ENCODE assay signal across 15 mouse cellular contexts in the genomic region with DNA sequence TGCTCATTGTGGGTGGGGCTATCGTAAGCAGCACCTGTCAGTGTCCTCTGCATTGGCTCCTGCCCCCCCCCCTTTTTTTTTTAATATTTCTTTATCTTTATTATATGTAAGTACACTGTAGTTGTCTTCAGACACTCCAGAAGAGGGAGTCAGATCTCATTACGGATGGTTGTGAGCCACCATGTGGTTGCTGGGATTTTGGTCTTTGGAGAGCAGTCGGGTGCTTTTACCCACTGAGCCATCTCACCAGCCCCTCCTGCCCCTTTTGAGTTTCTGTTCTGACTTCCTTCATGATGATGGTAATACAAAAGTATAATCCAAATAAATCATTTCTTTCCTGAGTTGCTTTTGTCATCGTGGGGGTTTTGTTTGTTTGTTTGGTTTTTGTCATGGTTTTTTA.
"Had no signal": no experiment of that assay in that cellular context is flagged by ENCODE, and none has a peak within 500 bp of the region (broad histone marks: within the 10 kb centered on the region; RNA-seq: fewer than 3 reads in every experiment).

No protein-coding gene starts in this region.

- H3K4me3 ChIP-seq: liver, embryonic 12.5 days; midbrain, embryonic 10.5 days; midbrain, embryonic 12.5 days; myocyte; neural tube, embryonic 13.5 days; neural tube, embryonic 15.5 days; stomach, embryonic 15.5 days had no signal

- H3K27me3 ChIP-seq: liver, embryonic 12.5 days; midbrain, embryonic 12.5 days; neural tube, embryonic 13.5 days; neural tube, embryonic 15.5 days; stomach, embryonic 15.5 days had no signal

- H3K4me1 ChIP-seq: liver, embryonic 12.5 days; midbrain, embryonic 10.5 days; midbrain, embryonic 12.5 days; neural tube, embryonic 13.5 days; neural tube, embryonic 15.5 days; stomach, embryonic 15.5 days had no signal

- DNase-seq: lung, adult 18-20 months; lung, embryonic 14.5 days; lung, postnatal 10 days; lung, postnatal 4 days; midbrain, embryonic 14.5 days; right cerebral cortex, postnatal 14 days had no signal

- H3K27ac ChIP-seq: liver, embryonic 12.5 days; liver, embryonic 14.5 days; midbrain, embryonic 10.5 days; midbrain, embryonic 12.5 days; neural tube, embryonic 13.5 days; neural tube, embryonic 15.5 days; stomach, embryonic 15.5 days; stomach, postnatal 0 days had no signal
